Mouse (Mus musculus) testis, adult 2 months (tissue): ENCODE results near the gene Slc6a16. TPM values are rescaled to one million over a fixed set of nuclear protein-coding genes. Genes with fewer than 3 reads are reported as not detected.

Experiments
- H3K27ac ChIP-seq: fragments of 200-500 bp; 2 replicates; pipeline ENCODE4 v1.5.1; 2012; ENCODE audit warnings: low read depth, low read length; ENCODE audit not compliant: control insufficient read depth, insufficient read depth
- H3K27me3 ChIP-seq: fragments of 200-500 bp; 2 replicates; pipeline ENCODE4 v1.6.1; 2012; ENCODE audit warnings: mild to moderate bottlenecking, low read length, moderate library complexity; ENCODE audit not compliant: control insufficient read depth, insufficient read depth
- H3K36me3 ChIP-seq: fragments of 200-500 bp; 2 replicates; pipeline ENCODE4 v1.6.1; 2012; ENCODE audit warnings: mild to moderate bottlenecking, low read length; ENCODE audit not compliant: control insufficient read depth, insufficient read depth
- H3K4me1 ChIP-seq: fragments of 200-500 bp; 2 replicates; pipeline ENCODE4 v1.6.1; 2012; ENCODE audit warnings: low read length; ENCODE audit not compliant: control insufficient read depth, insufficient read depth
- H3K4me3 ChIP-seq: fragments of 200-500 bp; 2 replicates; pipeline ENCODE4 v1.5.1; 2012; ENCODE audit warnings: low read depth, mild to moderate bottlenecking, low read length, moderate library complexity, mixed read lengths; ENCODE audit not compliant: control insufficient read depth
- CTCF ChIP-seq: fragments of 200-500 bp; IDR thresholded peaks from 2 replicates; pipeline ENCODE4 v1.5.1; 2012; ENCODE audit warnings: low read depth, mild to moderate bottlenecking, inconsistent platforms, low read length, moderate library complexity; ENCODE audit not compliant: control insufficient read depth, insufficient read depth, insufficient replicate concordance
- POLR2A ChIP-seq: fragments of 200-500 bp; IDR thresholded peaks from 2 replicates; pipeline ENCODE4 v1.6.1; 2012; ENCODE audit warnings: low read depth, mild to moderate bottlenecking, inconsistent platforms, low read length, moderate library complexity; ENCODE audit not compliant: control insufficient read depth
- polyA plus RNA-seq: library from polyadenylated mRNA; depleted of rRNA; stranded (reverse); fragments of >200 nt; gene quantifications from 2 replicates; pipeline ENCODE4 v1.2.3, GENCODE M21; 2012

Slc6a16 gene
- polyA plus RNA-seq, 1 experiment, result 81.4 TPM

GRCm38 (mm10) chr7:45257063-45257840, 16.4 kb downstream of the Slc6a16 start:
- Histone ChIP-seq H3K36me3 (no peaks in the 10 kb centered on the region), H3K27me3 (no peaks in the 10 kb centered on the region), H3K4me3 (no peak overlapping the region), H3K4me1 (no peaks in the 10 kb centered on the region), H3K27ac (no peak overlapping the region)
- TF ChIP-seq POLR2A (no peak), CTCF (no peak)

GRCm38 (mm10) chr7:45259281-45259680, 18.4 kb downstream of the Slc6a16 start:
- Histone ChIP-seq H3K27me3 (no peaks in the 10 kb centered on the region), H3K4me3 (no peak overlapping the region), H3K36me3 (no peaks in the 10 kb centered on the region), H3K4me1 (no peaks in the 10 kb centered on the region), H3K27ac (no peak overlapping the region)
- TF ChIP-seq POLR2A (no peak), CTCF (no peak)

- no peaks in the 10 kb centered on the region for H3K27me3 ChIP-seq
- no peak overlapping the region for H3K27ac ChIP-seq
- no peaks in the 10 kb centered on the region for H3K36me3 ChIP-seq
- no peak for TF ChIP-seq CTCF
- no peak for TF ChIP-seq POLR2A
- H3K4me1 ChIP-seq, result no peaks in the 10 kb centered on the region
- H3K4me3 ChIP-seq, result no peak overlapping the region
These were observed 21.4 kb downstream of the Slc6a16 start for GRCm38 (mm10) chr7:45262266-45262665.

- no peak for TF ChIP-seq POLR2A
- TF ChIP-seq CTCF, result no peak
- Histone ChIP-seq H3K27me3 (no peaks in the 10 kb centered on the region), H3K36me3 (no peaks in the 10 kb centered on the region), H3K4me1 (no peaks in the 10 kb centered on the region), H3K4me3 (no peak overlapping the region), H3K27ac (no peak overlapping the region)
These were observed 22.2 kb downstream of the Slc6a16 start for GRCm38 (mm10) chr7:45263006-45263607.

- H3K27me3 ChIP-seq, result no peaks in the 10 kb centered on the region
- TF ChIP-seq POLR2A (no peak), CTCF (no peak)
- H3K4me1 ChIP-seq, result no peaks in the 10 kb centered on the region
These were observed 23.5 kb downstream of the Slc6a16 start for GRCm38 (mm10) chr7:45264348-45264747.

GRCm38 (mm10) chr7:45265518-45265917, 24.6 kb downstream of the Slc6a16 start:
- no peaks in the 10 kb centered on the region for H3K27me3 ChIP-seq
- TF ChIP-seq POLR2A (no peak), CTCF (no peak)
- no peak overlapping the region for H3K27ac ChIP-seq
- no peaks in the 10 kb centered on the region for H3K4me1 ChIP-seq
- H3K4me3 ChIP-seq, result no peak overlapping the region
- H3K36me3 ChIP-seq, result no peaks in the 10 kb centered on the region

More at GRCm38 (mm10) chr7:45264348-45264747, 23.5 kb downstream of the Slc6a16 start:
- Histone ChIP-seq H3K4me3 (no peak overlapping the region), H3K36me3 (no peaks in the 10 kb centered on the region), H3K27ac (no peak overlapping the region)

- H3K27ac ChIP-seq, result no peak overlapping the region
- no peak overlapping the region for H3K4me3 ChIP-seq
- H3K4me1 ChIP-seq, result no peaks in the 10 kb centered on the region
- H3K27me3 ChIP-seq, result no peaks in the 10 kb centered on the region
- no peak for TF ChIP-seq CTCF
- H3K36me3 ChIP-seq, result peaks cover 3% of the 10 kb centered on the region; the same call in 1 of the 2 replicates
These were observed 32.0 kb downstream of the Slc6a16 start for GRCm38 (mm10) chr7:45272786-45273412.
